Mouse (Mus musculus) kidney, postnatal 0 days (tissue): ENCODE data around the gene Patj. TPM values are rescaled to one million over a fixed set of nuclear protein-coding genes. Genes with fewer than 3 reads are reported as not detected.

Experiments used
- ATAC-seq: fragments of 200-750 bp; cut with Nextera tagmentation; replicated peaks from 2 replicates; pipeline ENCODE4 v1.8.0; 2017; ENCODE audit warnings: low read depth, moderate number of reproducible peaks, moderate TSS enrichment, moderate library complexity; ENCODE audit not compliant: low FRiP score
- DNase-seq: peaks from one replicate; pipeline ENCODE4 v3.0.0-alpha.2; 2016; ENCODE audit warnings: low spot score
- H3K27ac ChIP-seq: fragments of 300-500 bp; sonication (generic); 2 replicates; pipeline ENCODE4 v1.5.1; 2014; ENCODE audit warnings: mild to moderate bottlenecking
- H3K27me3 ChIP-seq: fragments of 300-500 bp; sonication (generic); 2 replicates; pipeline ENCODE4 v1.6.1; 2014; ENCODE audit warnings: low read length, mixed read lengths; ENCODE audit not compliant: insufficient read depth
- H3K36me3 ChIP-seq: fragments of 300-500 bp; sonication (generic); 2 replicates; pipeline ENCODE4 v1.6.1; 2014; ENCODE audit warnings: low read length, mixed read lengths; ENCODE audit not compliant: insufficient read depth
- H3K4me1 ChIP-seq: fragments of 300-500 bp; sonication (generic); replicated peaks from 2 replicates; pipeline ENCODE4 v1.6.1; 2014; ENCODE audit warnings: antibody characterized with exemption, low read length, mixed read lengths; ENCODE audit not compliant: insufficient read depth
- H3K4me2 ChIP-seq: fragments of 300-500 bp; sonication (generic); 2 replicates; pipeline ENCODE4 v1.6.1; 2014; ENCODE audit warnings: mild to moderate bottlenecking, low read length, moderate library complexity, mixed read lengths
- H3K4me3 ChIP-seq: fragments of 300-500 bp; sonication (generic); replicated peaks from 2 replicates; pipeline ENCODE4 v1.5.1; 2014; ENCODE audit warnings: low read depth, low read length
- H3K9ac ChIP-seq: fragments of 300-500 bp; sonication (generic); 2 replicates; pipeline ENCODE4 v1.6.1; 2014; ENCODE audit warnings: low read depth, low read length
- H3K9me3 ChIP-seq: fragments of 300-500 bp; sonication (generic); replicated peaks from 2 replicates; pipeline ENCODE4 v1.6.1; 2016; ENCODE audit warnings: low read length, inconsistent platforms, mixed read lengths
- CTCF ChIP-seq: IDR thresholded peaks from 2 replicates; pipeline ENCODE4 v1.5.1; 2016; ENCODE audit warnings: antibody characterized with exemption, low read depth, mild to moderate bottlenecking, moderate library complexity
- WGBS: fragments of 180-500 bp; shearing (Covaris S2); extraction: QIAGEN DNeasy Blood & Tissue Kit; methylation state at CpG from one replicate; pipeline ENCODE4 v1.1.7; 2014; 5-methylcytosine and 5-hydroxymethylcytosine counted together
- microRNA-seq: library from miRNA; unstranded; fragments of <30 nt; microRNA quantifications from one replicate; pipeline ENCODE4, GENCODE M21; 2016
- polyA plus RNA-seq: library from polyadenylated mRNA; unstranded; fragments of >200 nt; fragmentation: Nextera tagmentation; extraction: Ambion mirVana; gene quantifications from 2 replicates; pipeline ENCODE4 v1.2.1, GENCODE M21; 2015

The Patj gene
- polyA plus RNA-seq, 1 experiment from 2014 or later = 15.2 TPM

DNA sequence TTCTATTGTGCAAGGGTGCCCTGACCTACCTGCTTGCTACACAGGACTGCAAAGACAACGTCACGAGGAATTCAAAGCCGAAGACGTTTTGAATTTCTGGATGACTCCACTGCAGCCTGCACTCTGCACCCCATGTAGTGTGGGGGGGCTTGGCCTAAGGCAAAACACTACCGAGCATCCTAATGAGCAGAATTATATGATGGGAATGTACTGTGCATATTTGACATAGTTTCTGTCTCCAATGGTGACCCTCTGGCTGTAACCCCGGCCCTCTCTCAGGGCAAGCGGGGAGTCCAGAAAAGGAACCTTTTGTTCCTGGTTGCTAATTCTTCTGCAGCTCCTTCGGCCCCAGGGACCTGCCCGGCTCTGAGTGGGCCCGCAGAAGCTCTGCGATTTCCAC lies 360.6 kb downstream of the Patj start:
- Histone ChIP-seq H3K27ac (no peak overlapping the region), H3K4me1 (0 out of 2 replicates have a peak, but pooled peaks cover 5% of the 10 kb centered on the region), H3K27me3 (no peaks in the 10 kb centered on the region), H3K9me3 (no peaks in the 10 kb centered on the region), H3K4me2 (no peak overlapping the region), H3K9ac (no peak overlapping the region), H3K36me3 (no peaks in the 10 kb centered on the region), H3K4me3 (no peak overlapping the region)
- 55% methylated on average over 11 of the region's 11 CpGs for WGBS
- peak; percentile 54 for DNase-seq
- ATAC-seq = no peak
- no peak for TF ChIP-seq CTCF

DNA sequence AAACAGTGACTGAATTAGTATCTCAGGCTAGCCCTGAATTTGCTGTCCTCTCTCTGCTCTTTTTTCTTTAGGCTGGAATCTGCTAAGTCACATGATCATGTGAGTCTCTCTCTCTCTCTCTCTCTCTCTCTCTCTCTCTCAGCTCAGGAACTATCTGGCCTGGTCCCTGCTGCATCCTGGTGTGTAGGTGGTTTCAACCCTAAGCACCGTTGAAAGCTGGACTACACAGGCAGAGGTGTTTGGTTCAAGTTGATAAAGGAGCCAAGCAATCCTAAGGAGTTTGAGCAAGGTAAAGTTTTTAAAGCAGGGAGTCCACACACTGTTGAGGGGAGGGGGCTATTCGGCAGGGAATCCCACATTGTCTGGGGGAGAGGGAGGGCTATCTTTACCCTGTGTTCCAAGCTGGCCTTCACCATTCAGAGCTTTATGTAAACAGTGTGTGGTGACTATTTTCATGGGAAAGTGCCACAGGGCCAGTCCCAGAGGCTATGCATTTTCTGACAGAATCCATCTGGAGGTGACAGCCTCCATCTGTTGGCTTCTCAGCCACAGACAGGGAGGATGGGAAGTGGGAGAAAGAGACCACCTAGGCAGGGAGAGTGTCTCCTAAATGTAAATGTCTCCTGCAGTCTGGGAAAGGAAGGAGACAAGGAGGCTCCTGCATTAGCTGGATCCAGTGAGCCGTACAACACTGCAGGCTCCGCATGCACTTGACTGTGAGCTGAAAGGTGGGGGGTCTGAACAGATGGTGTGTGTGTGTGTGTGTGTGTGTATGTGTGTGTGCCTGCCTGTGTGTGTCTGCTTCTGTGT lies 362.6 kb downstream of the Patj start:
- ATAC-seq = peak; percentile 76
- H3K4me1 ChIP-seq = 0 out of 2 replicates have a peak, but pooled peaks cover 5% of the 10 kb centered on the region
- H3K9me3 ChIP-seq = no peaks in the 10 kb centered on the region
- H3K36me3 ChIP-seq = no peaks in the 10 kb centered on the region
- no peak overlapping the region for H3K4me2 ChIP-seq
- peak overlapping the region; percentile 54; the same call in 1 of the 2 replicates for H3K27ac ChIP-seq
- no peak for TF ChIP-seq CTCF
- DNase-seq = peak; percentile 52
- 18% methylated on average over 4 of the region's 4 CpGs for WGBS
- H3K4me3 ChIP-seq = no peak overlapping the region
- no peak overlapping the region for H3K9ac ChIP-seq
- H3K27me3 ChIP-seq = no peaks in the 10 kb centered on the region

DNA sequence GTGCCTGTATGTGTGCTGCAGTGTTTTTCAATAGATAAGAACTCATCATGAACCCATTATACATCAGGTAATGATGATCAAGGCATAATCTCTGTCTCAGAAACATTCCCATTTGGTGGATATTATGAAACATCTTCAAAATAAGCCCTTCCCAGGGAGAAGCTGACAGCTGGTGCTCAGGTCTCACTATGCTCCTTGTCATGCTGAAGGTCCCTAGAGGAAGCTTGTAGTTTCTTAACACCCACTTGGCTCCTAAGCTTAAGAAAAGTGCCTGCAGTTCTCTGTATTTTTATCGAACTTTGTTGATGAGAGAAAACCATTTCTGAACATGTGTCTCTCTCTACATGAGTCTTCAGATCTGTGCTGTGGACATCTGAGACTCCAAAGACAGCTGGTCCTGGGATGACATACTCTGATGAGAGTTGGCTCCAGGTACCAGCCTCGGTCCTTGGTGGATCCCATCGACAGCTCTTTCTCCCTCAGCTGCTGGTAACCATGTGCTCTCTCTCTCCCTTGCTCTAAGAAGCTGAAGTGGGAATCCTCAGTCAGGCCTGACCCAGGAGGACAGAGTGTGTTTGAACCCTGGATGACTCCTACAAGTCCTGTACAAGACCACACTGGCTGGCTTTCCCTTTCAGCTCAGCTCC lies 363.4 kb downstream of the Patj start:
- H3K4me2 ChIP-seq = no peak overlapping the region
- H3K9ac ChIP-seq = no peak overlapping the region
- ATAC-seq = no peak
- no peak overlapping the region for H3K4me3 ChIP-seq
- 72% methylated on average over 3 of the region's 3 CpGs for WGBS
- H3K9me3 ChIP-seq = no peaks in the 10 kb centered on the region
- 0 out of 2 replicates have a peak overlapping the region, but pooled peaks have one; percentile 54 for H3K27ac ChIP-seq
- no peaks in the 10 kb centered on the region for H3K27me3 ChIP-seq
- 0 out of 2 replicates have a peak, but pooled peaks cover 5% of the 10 kb centered on the region for H3K4me1 ChIP-seq
- H3K36me3 ChIP-seq = peaks cover under 1% of the 10 kb centered on the region; the same call in 1 of the 2 replicates
- no peak for DNase-seq
- TF ChIP-seq CTCF = no peak

DNA sequence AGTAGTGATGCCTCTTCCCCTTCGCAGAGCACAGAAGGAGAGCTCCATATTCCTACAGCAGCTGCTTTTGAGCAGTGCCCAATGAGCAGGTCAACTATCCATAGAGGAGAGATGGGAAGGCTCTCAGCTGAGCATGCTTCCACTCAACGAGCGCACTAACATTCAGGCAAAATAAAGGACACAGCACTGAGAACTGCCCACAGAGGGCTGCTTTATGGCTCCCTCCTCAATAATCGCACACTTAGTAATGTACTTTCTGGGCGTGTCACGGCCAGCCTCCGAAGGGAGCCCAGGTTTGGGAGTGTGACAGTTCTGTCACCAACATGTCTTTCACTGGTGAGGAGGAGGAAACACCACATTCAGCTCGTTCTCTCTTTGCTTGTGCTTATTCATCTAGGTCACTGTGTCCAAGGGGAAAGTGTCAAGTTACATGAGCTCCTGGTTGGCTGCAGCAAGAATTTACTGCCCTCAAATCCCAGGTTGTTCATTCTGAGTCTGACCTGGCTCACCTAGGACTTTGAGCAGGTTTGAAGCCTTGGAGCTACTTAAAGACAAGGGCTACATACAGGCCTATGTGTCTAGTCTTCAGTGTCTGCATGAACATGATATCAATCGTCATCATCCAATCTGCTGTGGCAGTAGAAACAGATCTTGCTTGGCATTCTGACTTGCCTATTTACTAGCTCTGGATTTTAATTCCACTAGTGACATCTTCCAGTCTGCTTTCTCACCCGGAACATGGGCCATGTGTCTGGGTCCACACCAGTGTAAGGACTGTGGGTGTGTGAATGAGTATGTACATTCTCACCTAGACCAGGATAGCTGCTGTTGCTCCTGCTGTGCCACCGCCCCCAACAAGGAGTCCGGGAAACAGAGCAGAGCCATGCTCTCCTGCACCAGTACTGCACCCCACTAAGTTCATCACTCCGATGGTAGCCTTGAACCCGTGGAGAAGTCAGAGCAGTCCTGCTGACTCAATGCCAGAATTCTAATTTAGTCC lies 371.8 kb downstream of the Patj start:
- Histone ChIP-seq H3K4me1 (no peaks in the 10 kb centered on the region), H3K27me3 (no peaks in the 10 kb centered on the region), H3K9me3 (no peaks in the 10 kb centered on the region; the same call in 1 of the 2 replicates), H3K27ac (no peak overlapping the region; the same call in 1 of the 2 replicates), H3K4me3 (no peak overlapping the region), H3K4me2 (no peak overlapping the region), H3K36me3 (peaks cover 12% of the 10 kb centered on the region; the same call in 1 of the 2 replicates), H3K9ac (no peak overlapping the region)
- ATAC-seq (peak; percentile 61; the same call in 1 of the 2 replicates), DNase-seq (peak; percentile 53)
- TF ChIP-seq CTCF = no peak
- 50% methylated on average over 14 of the region's 14 CpGs for WGBS

Small RNAs within 50 kb of the gene (microRNA-seq; reads per million reads assigned to microRNA genes)
- gene Gm22625 (not detected), gene Gm26154 (not detected)

Other genes starting within 250 kb of the Patj start
- gene Tm2d1, start 12.5 kb upstream of the Patj start, polyA plus RNA-seq = 172 and 178 TPM in 2 replicates